Mouse (Mus musculus): Measurements from ENCODE around the gene Msi2.

DNA sequence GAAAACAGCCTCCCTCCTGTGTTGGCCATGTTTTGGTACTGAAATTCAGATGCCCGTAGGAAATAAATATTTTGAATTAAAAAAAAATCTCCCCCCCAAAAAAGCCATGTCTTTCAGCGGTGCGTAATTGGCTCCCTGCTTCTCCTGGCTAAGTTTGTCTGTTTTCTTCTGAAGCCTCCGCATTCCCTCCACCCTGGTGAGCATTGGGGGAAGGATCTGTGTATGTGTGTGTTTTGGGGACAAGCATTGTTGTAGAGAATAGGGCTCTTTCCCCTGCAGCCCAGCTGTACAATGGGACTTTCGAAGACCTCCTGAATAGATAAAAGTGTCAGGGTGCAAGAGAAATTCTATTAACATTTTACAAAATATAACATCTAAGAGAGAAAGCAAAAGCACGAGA lies 236.1 kb downstream of the Msi2 start:
- TF ChIP-seq CTCF (IDR thresholded peaks at IDR 0.05; ENCODE audit: insufficient read depth, low read depth, low read length) (no peak), POLR2A (IDR thresholded peaks at IDR 0.05; ENCODE audit: insufficient read depth, low read depth, low read length) (no peak)

All from olfactory bulb, adult 2 months (tissue).